Mouse (Mus musculus): Measurements from ENCODE around the gene Prmt3. TPM values are rescaled to one million over a fixed set of nuclear protein-coding genes. Genes with fewer than 3 reads are reported as not detected.

The Prmt3 gene
- total RNA-seq, 2 experiments from 2014 or later: 32.6 to 33.9 TPM

DNA sequence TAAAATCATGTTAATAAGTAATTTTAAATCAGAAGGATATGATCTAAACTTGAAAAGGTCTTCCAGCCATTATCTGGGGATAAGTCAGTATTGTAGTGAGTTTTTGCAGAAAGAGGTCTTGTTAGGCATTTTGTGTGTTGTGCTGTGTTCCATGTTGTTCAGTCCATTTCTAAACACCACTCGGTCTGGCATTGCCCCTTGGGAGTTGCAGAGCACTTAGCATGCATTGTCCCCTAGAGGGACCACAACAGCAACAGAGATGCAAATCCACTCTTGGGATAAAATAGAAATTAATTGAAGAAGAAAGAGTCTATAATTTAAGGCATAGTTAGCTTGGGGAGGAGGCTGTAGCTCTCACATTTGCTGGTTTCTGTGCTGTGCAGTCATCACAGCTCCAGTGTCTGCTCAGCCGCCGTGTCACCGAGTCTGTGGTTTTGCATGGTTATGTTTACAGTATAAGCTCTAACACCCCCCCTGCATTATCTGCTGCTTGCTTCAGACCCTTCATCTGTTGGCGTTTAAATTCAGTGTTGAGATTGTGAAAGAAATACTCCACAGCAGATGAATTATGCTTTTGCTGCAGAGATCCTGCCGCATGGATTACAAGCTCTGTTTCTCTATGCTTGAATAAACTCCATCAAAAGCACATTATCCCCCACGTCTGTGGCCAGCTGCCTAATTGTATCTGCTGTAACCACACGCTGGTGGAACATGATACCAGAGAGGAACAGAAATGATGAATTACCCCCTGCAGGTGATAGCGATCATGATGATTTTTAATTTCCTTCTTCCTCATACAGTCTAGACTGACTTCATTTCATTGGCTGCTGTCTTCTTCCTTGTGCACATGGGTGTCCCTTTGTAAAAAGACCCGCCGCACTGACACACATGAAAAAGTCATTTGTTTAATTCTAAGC, 64.5 kb downstream of the Prmt3 start:
- intact Hi-C loops (cut with DNase I): no loop called here
- DNase-seq (ENCODE audit: low spot score in 2 of 2): peak in 1 of 2 experiments; percentile 33

DNA sequence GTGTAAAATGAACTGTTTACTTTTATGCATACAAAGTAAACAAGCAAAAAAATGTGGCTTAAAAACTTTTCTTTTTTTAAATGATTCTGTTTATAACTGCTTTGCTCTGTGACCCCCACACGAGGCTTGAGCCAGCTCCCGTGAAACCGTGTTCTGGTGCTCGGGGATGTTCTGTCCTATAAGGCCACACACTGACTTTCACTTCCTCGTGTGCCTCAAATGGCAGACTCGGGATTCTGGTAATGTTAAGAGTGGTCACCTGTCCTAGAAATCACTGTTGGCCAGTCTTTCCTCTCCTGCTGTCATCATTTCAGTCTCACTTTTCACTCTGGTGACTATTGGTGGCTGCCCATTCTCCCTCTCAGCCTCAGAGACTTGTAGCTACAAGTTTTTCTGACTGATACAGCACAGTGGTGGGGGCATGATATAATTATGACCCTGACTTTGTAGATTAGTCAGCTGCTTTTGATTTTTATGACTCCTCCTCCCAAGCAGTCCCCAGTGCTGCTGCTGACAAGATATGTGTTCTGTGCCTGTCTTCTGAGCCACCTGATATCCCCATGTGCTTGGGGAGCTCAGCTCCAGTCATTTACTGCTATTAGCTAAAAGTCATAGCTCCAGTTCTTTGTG, 65.3 kb downstream of the Prmt3 start:
- intact Hi-C loops (cut with DNase I): no loop called here
- no peak for DNase-seq (ENCODE audit: low spot score in 2 of 2)

DNA sequence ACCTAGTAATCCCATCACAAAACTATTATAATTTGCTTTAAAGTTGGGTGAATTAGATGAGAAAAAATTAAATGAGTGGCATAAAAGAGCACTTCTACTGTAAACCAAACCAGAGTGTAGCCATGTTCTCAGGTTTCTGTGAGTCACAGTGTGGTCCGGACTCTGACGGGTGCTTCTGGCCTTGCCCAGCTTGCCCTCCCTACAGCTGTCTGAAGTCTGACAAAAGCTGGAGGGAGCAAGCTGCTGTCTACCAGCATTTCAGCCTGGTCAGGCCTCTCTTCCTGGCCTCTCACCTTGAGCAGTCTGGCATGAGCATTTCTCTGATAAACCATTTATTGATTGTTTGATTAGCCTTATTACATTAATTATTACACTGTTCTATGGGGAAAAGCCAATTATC, 69.8 kb downstream of the Prmt3 start:
- intact Hi-C loops (cut with DNase I): no loop called here
- no peak for DNase-seq (ENCODE audit: low spot score in 2 of 2)

DNA sequence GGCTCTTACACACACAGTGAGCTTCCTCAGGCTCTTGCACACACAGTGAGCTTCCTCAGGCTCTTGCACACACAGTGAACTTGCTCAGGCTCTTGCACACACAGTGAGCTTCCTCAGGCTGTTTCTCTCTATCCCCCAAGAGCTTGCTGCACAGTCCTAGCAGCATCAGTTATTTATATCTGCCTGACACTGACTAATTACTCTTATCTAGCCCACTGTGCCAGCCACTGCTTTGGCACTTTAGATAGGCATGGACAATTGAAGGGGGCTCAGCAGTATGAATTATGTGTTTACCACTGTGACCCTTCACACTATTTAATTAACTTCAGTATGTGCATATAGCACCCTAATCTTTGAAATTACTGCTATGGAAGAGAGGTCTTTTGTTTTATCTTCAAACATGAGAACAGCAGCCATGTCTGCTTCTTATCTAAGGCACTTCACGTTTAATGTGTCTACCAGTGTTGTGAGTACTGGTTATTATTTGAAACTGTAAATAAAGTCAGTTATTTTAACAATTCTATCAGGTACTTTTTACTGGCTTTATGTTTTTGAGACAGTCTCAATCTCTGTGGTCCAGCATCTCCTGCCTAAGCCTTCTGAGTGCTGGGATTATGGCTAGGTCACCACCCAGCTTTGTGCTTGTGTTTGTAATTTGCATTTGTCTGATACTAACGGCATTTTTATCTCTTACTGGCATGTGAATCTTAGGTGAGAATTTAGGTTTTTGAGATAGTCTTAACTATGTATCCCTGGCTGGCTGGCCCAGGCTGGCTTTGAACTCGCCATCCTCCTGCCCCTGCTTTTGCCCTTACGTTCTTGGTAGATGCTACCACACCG, 75.4 kb downstream of the Prmt3 start:
- intact Hi-C loops (cut with DNase I): no loop called here
- no peak for DNase-seq (ENCODE audit: low spot score in 2 of 2)

DNA sequence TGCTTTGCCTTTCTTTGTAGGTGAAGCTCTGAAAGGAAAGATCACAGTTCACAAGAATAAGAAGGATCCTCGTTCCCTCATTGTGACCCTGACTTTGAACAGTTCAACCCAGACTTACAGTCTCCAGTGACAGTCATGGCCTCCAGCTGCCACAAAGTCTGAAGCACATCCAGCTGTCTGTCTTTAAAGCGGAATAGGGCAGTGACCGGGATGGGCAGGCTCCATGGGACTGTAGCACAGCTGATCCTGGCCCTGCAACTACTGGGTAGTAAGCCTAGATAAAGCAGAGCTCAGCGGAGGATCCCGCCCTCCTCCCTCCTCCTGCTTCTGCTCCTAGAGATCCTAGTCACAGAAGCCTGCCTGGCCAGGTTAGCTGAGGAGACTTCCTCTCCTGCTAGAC, 79.2 kb downstream of the Prmt3 start:
- DNase-seq (ENCODE audit: low spot score in 2 of 2): no peak
- intact Hi-C loops (cut with DNase I): no loop called here

DNA sequence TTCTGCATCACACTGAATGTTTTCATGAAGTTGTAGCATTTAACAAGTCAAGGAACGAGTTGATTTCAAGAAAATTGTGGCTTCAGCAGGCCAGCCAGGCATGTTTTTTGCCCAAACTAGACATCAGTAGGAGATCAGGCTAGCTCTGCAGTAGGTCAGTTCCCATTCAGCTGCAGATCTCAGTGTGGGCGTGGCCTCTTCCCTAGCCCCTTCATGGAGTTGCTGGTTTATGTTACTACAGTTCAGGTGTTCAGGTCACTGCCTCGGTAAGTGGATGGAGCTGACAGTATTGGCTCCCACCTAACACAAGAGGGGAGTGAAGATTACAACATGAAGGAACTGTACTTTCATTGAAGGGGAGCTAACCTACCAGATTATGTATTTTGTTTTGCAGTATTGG, 80.1 kb downstream of the Prmt3 start:
- DNase-seq (ENCODE audit: low spot score in 2 of 2): no peak
- intact Hi-C loops (cut with DNase I): no loop called here

DNA sequence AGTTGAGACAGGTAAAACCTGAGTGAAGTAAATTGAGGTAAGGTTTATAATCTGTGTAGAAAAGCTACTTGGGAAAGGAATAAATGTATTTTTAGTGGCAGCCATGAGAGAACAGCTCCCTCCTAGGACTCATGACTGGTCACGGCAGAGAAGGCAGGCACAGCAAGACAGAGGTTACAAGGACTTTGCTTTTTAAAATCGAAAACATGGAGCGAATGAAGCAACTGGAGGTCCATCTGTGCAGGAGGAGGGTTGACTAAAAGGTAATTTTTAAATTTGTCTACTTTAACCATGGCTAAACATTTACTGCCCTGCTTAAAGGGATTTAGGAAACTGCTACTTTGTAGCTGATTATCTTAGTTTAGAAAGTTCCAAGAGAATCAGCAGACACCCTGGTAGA, 81.7 kb downstream of the Prmt3 start:
- intact Hi-C loops (cut with DNase I): no loop called here
- no peak for DNase-seq (ENCODE audit: low spot score in 2 of 2)

DNA sequence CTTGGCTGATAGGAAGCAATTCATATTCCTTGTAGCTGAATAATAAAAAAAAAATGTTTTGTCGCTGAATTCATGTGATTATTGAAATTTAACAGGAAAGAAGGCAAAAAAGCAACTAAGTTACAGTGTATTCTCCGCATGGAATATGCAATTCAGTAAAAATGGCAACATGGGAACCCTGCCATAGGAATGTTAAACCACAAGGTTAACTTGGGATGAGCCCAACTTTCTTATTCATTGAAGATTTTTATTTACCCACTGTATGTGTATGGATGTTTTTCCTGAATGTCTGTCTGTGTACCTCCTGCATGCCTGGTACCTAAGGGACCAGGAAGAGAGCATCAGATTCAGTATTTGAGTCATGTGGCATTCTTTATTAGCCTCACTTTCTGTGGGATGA, 83.0 kb downstream of the Prmt3 start:
- intact Hi-C loops (cut with DNase I): no loop called here
- no peak for DNase-seq (ENCODE audit: low spot score in 2 of 2)

DNA sequence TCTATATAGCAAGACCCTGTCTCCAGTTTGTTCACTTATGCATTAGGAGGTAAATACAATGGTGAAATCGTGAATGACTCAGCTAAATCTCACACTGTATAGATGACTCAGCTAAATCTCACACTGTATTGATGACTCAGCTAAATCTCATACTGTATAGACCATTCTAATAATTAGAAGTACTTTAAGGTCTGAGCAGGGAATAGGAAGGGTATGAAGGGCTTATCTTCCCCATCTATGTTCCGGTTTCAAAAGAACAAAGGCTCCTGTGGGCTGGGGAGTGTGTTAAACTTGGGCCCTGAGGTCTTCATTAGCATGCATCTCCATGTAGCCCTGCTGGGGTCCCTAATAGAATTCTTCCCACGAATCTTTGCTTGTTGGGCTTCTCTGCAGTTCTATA, 85.6 kb downstream of the Prmt3 start:
- no peak for DNase-seq (ENCODE audit: low spot score in 2 of 2)
- intact Hi-C loops (cut with DNase I): no loop called here

DNA sequence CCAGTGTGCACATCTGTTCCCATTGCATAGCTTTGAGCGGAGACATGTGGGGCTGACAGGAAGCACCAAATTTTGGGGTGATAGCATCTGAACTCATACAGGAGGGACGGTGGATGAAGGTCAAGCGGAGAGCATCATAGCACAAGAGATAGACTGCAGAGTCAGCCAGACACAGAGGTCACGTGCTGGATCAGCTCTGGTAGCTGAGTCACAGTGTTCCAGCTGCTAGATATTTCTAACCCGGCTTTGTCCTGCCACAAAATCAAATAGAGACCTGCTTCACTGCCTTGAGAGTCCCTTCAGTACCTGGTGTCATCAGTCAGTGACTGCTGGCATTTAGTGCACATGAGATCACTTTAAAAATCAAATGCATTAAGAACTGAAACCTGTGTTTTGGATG, 91.5 kb downstream of the Prmt3 start:
- no peak for DNase-seq (ENCODE audit: low spot score in 2 of 2)
- intact Hi-C loops (cut with DNase I): no loop called here

DNA sequence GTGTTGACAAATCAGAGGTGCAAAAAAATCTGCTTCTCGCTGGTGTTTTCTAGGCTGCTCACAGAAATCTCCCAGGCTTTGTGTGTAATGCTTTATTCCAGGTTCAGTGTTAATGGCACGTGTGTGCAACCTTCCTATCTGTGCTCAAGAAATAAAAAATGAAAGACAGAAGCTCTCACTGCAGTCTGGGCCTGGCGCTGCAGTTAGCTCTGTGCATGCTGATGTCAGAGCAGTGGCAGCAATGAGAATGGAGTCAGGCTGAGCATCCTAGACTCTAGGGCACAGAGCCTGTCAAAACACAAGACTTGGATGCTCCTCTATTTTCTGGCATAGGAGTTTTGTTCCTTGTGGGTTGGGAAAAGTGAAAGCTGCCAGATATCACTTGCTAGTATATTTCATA, 92.1 kb downstream of the Prmt3 start:
- DNase-seq (ENCODE audit: low spot score in 2 of 2): peak; percentile 12 to 34
- intact Hi-C loops (cut with DNase I): no loop called here

DNA sequence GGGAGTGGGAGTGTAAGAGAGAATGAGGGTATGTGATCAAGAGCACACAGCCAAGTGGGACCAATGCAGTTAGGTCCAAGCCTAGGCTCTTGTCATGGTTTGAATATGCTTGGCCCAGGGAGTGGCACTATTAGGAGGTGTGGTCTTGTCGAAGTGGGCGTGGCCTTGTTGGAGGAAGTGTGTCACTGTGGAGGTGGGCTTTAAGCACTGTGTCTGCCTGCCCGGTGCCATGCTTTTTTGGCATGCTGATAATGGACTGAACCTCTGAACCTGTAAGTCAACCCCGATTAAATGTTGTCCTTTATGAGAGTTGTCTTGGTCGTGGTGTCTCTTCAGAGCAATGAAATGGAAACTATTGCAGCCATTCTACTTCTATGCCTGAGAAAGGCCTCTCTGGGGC, 99.2 kb downstream of the Prmt3 start:
- DNase-seq (ENCODE audit: low spot score in 2 of 2): no peak
- intact Hi-C loops (cut with DNase I): no loop called here

DNA sequence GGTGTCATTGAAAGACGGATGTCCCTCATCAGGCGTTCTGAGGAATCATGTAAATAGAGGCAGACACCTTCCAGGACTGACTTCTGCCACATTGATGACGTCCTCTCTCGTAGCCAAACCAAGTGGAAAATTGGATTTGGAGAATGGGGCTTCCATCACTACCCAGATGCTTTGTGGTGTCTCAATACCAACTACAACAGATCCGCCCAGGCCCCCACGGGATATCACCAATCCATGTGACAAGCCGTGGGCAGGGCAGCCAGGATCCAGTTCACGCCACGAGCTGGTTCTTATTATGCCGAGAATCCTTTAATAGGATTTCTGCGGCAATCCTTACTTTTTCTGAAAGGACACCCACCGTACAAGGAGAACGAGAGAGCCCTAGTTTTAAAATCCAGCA, 100.9 kb downstream of the Prmt3 start:
- intact Hi-C loops (cut with DNase I): no loop called here
- no peak for DNase-seq (ENCODE audit: low spot score in 2 of 2)

DNA sequence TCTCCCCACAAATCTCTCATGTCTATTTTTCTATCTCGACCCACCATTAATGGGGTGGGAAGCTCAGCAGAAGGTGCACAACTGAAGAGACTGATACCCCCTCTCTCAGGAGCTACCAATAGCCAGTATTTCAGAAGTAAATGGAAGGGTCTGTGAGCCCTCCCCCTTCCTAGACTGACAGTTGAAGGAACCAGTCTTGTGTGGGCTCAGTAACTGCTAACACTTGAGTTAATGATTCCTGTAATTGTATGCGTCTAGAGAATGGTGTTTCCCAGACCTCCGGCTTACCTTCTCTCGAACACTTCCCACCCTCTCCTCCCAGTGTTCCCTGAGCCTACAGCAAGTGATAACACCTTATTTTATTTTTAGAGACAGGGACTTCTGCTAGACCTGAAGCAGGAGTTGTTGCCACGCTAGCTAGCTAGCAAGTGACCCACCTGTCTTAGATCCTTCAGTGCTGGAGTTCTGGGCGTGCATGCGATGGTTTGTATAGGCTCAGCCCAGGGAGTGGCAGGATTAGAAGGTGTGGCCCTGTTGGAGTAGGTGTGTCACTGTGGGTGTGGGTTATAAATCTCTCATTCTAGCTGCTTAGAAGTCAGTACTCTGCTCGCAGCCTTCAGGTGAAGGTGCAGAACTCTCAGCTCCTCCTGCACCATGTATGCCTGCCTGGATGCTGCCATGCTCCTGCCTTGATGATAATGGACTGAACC, 102.0 kb downstream of the Prmt3 start:
- intact Hi-C loops (cut with DNase I): no loop called here

DNA sequence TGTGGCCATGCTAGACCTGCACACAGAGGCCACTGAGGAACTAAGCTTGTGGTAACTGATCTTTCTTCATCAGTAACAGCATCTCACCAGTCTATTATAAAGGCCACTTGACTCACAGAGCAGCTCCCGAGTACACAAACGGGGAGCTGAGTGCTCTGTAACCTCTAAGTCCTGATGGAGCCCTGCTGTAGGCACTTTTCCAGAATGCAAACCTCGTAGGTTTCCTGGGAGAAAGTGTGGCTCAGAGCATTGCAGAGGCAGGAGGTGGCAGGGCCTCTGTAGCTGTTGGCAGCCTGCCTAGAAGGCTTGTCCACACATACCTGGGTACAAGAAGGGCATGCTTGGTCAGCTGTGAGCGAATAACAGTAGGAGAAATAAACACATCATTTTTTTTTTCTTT, 104.1 kb downstream of the Prmt3 start:
- intact Hi-C loops (cut with DNase I): no loop called here
- DNase-seq (ENCODE audit: low spot score in 2 of 2): no peak

More for the DNA sequence above, 102.0 kb downstream of the Prmt3 start:
- no peak for DNase-seq (ENCODE audit: low spot score in 2 of 2)

DNA sequence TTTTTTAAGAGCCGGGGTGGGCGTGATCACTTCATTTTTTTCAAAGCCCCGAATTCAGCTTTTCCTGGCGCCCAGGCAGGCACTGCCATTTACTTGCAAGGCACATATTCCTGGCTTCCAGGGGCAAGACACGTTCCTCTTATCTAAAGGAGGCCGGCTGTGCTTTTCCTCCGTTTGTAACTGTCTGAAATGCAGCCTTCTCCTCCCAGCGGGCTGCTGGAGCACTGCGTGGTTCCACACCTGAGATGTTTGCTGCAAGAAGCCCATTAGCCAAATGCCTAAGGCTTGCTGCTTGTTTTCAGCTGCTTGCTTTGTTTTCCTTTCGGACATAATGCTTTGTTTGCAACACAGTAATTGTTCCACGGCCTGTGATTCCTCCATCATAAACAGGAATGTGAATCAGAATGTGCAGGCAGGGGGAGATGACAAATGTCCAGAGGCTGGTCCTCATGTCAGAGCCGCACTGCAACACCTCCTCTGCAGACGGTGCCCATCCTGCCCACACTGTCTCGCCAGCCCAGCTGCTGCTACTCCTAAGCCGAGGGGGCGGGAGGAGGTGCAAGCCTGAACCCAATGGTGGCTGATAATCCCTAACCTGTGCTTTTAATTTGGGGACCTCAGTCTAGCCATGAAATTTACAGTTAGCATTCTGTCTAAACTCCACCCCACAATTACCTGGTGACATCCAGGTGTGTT, 104.7 kb downstream of the Prmt3 start:
- intact Hi-C loops (cut with DNase I): no loop called here
- peak; percentile 37 to 38 for DNase-seq (ENCODE audit: low spot score in 2 of 2)

DNA sequence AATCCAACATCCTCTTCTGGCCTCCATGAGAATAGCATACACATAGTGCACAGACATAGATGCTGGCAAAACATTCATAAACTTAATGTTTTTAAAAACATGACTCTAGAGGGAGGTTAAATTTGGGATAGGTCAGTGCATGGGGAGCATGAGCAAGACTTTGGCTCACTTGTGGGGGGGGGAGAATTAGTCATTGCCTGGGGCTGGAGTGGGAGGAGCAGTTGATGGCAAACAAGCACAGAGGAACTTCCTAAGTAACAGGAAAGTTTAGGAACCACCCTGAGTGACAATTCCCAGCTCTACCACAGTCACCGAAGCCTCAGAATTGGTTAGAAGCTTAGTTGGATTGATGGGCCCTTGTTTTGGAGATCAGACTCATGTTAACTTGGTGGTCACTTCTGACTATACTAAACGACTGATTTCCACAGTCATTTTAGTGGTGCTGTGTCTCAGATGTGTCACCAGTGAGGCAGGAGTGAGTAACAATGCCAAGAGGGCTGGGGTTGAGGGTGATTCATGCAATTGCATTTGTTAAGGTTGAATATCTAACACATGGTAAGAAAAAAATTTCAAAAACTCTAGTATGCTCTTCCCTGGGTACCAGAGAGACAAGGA, 109.7 kb downstream of the Prmt3 start:
- intact Hi-C loops (cut with DNase I): no loop called here
- DNase-seq (ENCODE audit: low spot score in 2 of 2): no peak

DNA sequence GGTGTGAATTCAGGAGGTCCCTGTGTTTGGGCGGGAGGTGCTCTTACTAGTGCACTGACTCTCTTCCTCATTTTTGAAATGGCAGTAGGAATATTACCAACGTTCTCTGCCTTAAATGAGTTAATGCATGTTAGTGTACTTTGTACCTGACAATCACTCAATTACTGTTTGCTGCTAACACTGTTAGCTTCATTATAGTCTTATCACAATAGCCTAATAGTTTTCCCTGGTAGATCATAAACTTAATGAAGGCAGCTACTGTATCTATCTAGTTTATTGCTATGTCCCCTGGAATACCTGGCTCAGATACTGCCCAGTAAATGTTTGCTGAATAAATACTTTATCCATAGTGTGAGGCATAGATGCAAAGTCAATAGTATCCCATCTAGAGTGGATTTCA, 116.6 kb downstream of the Prmt3 start:
- DNase-seq (ENCODE audit: low spot score in 2 of 2): no peak
- intact Hi-C loops (cut with DNase I): no loop called here

DNA sequence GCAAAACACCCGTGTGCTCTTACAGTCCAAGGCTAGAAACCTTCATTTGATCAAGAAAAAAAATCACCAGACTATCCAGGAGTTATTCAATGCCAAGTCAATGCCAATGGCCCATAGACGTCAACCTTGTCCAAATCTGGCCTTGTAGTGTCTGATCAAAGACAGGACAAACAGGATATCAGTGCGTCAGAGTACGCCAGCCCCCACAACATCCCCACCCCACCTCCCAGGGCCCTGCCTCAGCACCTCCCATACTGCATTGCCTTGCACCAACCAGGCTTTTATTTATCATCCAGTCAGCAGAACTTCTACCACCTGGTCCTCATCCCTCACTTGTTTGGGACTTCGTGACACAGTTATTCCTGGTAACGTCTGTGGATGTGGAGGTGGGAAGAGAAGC, 117.2 kb downstream of the Prmt3 start:
- no peak for DNase-seq (ENCODE audit: low spot score in 2 of 2)
- intact Hi-C loops (cut with DNase I): no loop called here
